Mouse (Mus musculus) olfactory bulb, adult 2 months (tissue): ENCODE data around the gene Sh3bp4.

Source experiments
- CTCF ChIP-seq: fragments of 200-500 bp; IDR thresholded peaks from 2 replicates; pipeline ENCODE4 v1.5.1; 2012; ENCODE audit warnings: low read depth, mild to moderate bottlenecking, low read length, moderate library complexity; ENCODE audit not compliant: insufficient read depth
- POLR2A ChIP-seq: fragments of 200-500 bp; IDR thresholded peaks from 2 replicates; pipeline ENCODE4 v1.6.1; 2012; ENCODE audit warnings: mild to moderate bottlenecking, low read depth, low read length, moderate library complexity; ENCODE audit not compliant: insufficient read depth

- no peak for TF ChIP-seq POLR2A
- no peak for TF ChIP-seq CTCF
Observed at GRCm38 (mm10) chr1:89193576-89193975, 123.4 kb downstream of the Sh3bp4 start.
